Mouse (Mus musculus): ENCODE results near the gene Lsamp. TPM values are rescaled to one million over a fixed set of nuclear protein-coding genes. Genes with fewer than 3 reads are reported as not detected.

Gene Lsamp
- total and polyA plus RNA-seq, 2 experiments = 0.07 to 0.37 TPM

DNA sequence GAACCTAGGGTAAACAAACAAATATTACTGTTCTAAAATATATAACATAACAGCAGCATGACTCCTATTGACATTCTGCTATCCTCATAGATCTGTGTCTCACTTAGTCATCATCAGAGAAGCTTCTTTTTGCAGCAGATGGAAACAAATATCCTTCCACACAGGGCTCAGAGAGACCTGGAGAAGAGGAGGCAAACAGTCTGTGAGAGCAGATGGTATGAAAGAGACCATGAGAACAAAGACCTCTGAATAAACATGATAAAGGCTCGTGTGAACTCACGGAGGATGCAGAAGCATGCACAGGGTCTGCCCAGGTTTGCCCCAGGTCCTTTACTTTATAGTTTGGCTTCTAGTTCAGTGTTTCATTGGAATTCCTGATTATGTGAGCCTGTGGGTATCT lies 24.6 kb downstream of the Lsamp start:
- no peak overlapping the region for H3K4me3 ChIP-seq (ENCODE audit: insufficient read depth, low read depth, low read length)
- H3K36me3 ChIP-seq (ENCODE audit: control insufficient read depth, insufficient read depth, low read length) = no peaks in the 10 kb centered on the region
- H3K79me2 ChIP-seq (ENCODE audit: control insufficient read depth, insufficient read depth, low read length) = no peaks in the 10 kb centered on the region
- DNase-seq (ENCODE audit: extremely low read depth, low read depth, low spot score) = no peak
- H3K4me1 ChIP-seq (ENCODE audit: control insufficient read depth, insufficient read depth, low read length) = no peaks in the 10 kb centered on the region
- no peak overlapping the region for H3K9ac ChIP-seq (ENCODE audit: low read depth, low read length)
- TF ChIP-seq CTCF (IDR thresholded peaks at IDR 0.05; ENCODE audit: low read depth, low read length) = no peak
- TF ChIP-seq POLR2A (IDR thresholded peaks at IDR 0.05; ENCODE audit: extremely low read depth, insufficient read depth, low read length) = no peak
- H3K27me3 ChIP-seq (ENCODE audit: control insufficient read depth, insufficient read depth, low read length) = no peaks in the 10 kb centered on the region
- no peak overlapping the region for H3K27ac ChIP-seq (replicated peaks; ENCODE audit: insufficient read depth, low read depth, low read length)
- 51% methylated on average over 2 of the region's 2 CpGs for WGBS

DNA sequence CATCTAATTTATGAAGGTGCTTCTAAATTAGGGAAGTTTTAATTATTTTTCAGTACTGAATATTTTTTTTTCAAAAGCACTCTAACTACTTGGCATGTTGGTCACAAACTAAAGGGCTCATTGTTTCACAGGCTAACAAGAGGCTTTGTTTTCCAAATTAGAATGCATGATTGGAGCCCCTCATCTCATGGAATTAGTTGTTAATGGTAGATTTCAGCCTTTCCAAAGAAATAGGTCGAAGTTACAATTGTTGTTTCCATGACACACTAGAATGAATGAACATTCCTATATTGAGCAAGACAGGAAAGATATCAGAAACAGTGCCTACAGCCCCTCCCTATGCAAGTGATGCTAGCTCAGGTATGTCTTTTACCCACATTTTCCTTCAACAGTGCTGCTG lies 26.9 kb downstream of the Lsamp start:
- Histone ChIP-seq H3K9ac (ENCODE audit: low read depth, low read length) (no peak overlapping the region), H3K27me3 (ENCODE audit: control insufficient read depth, insufficient read depth, low read length) (no peaks in the 10 kb centered on the region), H3K36me3 (ENCODE audit: control insufficient read depth, insufficient read depth, low read length) (no peaks in the 10 kb centered on the region), H3K79me2 (ENCODE audit: control insufficient read depth, insufficient read depth, low read length) (no peaks in the 10 kb centered on the region), H3K27ac (replicated peaks; ENCODE audit: insufficient read depth, low read depth, low read length) (no peak overlapping the region), H3K4me3 (ENCODE audit: insufficient read depth, low read depth, low read length) (no peak overlapping the region), H3K4me1 (ENCODE audit: control insufficient read depth, insufficient read depth, low read length) (no peaks in the 10 kb centered on the region)
- WGBS = 48% methylated on average over 1 of the region's 1 CpGs
- DNase-seq (ENCODE audit: extremely low read depth, low read depth, low spot score) = no peak
- TF ChIP-seq CTCF (IDR thresholded peaks at IDR 0.05; ENCODE audit: low read depth, low read length) = no peak
- TF ChIP-seq POLR2A (IDR thresholded peaks at IDR 0.05; ENCODE audit: extremely low read depth, insufficient read depth, low read length) = no peak

GRCm38 (mm10) chr16:40022611-40023010 lies 38.5 kb downstream of the Lsamp start:
- H3K4me1 ChIP-seq (ENCODE audit: control insufficient read depth, insufficient read depth, low read length) = no peaks in the 10 kb centered on the region
- TF ChIP-seq POLR2A (IDR thresholded peaks at IDR 0.05; ENCODE audit: extremely low read depth, insufficient read depth, low read length) (no peak), CTCF (IDR thresholded peaks at IDR 0.05; ENCODE audit: low read depth, low read length) (no peak)
- H3K27ac ChIP-seq (replicated peaks; ENCODE audit: insufficient read depth, low read depth, low read length) = no peak overlapping the region
- H3K36me3 ChIP-seq (ENCODE audit: control insufficient read depth, insufficient read depth, low read length) = no peaks in the 10 kb centered on the region
- no peak overlapping the region for H3K9ac ChIP-seq (ENCODE audit: low read depth, low read length)
- H3K27me3 ChIP-seq (ENCODE audit: control insufficient read depth, insufficient read depth, low read length) = no peaks in the 10 kb centered on the region
- H3K4me3 ChIP-seq (ENCODE audit: insufficient read depth, low read depth, low read length) = no peak overlapping the region
- DNase-seq (ENCODE audit: extremely low read depth, low read depth, low spot score) = no peak
- no peaks in the 10 kb centered on the region for H3K79me2 ChIP-seq (ENCODE audit: control insufficient read depth, insufficient read depth, low read length)
- 72% methylated on average over 3 of the region's 3 CpGs for WGBS

GRCm38 (mm10) chr16:40036719-40037118 lies 52.6 kb downstream of the Lsamp start:
- Histone ChIP-seq H3K4me3 (ENCODE audit: insufficient read depth, low read depth, low read length) (no peak overlapping the region), H3K79me2 (ENCODE audit: control insufficient read depth, insufficient read depth, low read length) (no peaks in the 10 kb centered on the region), H3K27me3 (ENCODE audit: control insufficient read depth, insufficient read depth, low read length) (no peaks in the 10 kb centered on the region), H3K9ac (ENCODE audit: low read depth, low read length) (no peak overlapping the region), H3K4me1 (ENCODE audit: control insufficient read depth, insufficient read depth, low read length) (no peaks in the 10 kb centered on the region), H3K27ac (replicated peaks; ENCODE audit: insufficient read depth, low read depth, low read length) (no peak overlapping the region), H3K36me3 (ENCODE audit: control insufficient read depth, insufficient read depth, low read length) (no peaks in the 10 kb centered on the region)
- TF ChIP-seq CTCF (IDR thresholded peaks at IDR 0.05; ENCODE audit: low read depth, low read length) = no peak
- DNase-seq (ENCODE audit: extremely low read depth, low read depth, low spot score) = no peak
- WGBS = 81% methylated on average over 1 of the region's 1 CpGs

DNA sequence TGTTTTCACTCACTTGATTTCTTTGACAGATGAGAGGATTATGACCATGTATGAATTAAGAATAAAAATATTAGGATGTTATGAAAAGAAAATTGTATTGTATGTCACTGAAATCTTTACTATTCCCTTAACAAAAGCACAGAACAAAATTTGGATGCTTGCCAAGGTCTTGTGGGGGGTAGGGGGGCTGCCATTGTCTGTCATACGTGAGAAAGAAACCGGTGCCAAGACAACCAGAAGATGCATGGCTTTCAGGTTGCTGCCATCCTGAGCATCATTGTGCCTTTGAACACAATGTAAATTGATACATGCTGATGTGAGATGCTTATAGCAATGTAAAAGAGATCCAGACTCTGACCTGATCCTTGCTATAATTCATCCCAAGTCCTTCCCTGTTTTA lies 75.4 kb downstream of the Lsamp start:
- no peak for TF ChIP-seq POLR2A (IDR thresholded peaks at IDR 0.05; ENCODE audit: extremely low read depth, insufficient read depth, low read length)
- no peak for TF ChIP-seq CTCF (IDR thresholded peaks at IDR 0.05; ENCODE audit: low read depth, low read length)
- H3K27me3 ChIP-seq (ENCODE audit: control insufficient read depth, insufficient read depth, low read length) = no peaks in the 10 kb centered on the region
- 69% methylated on average over 2 of the region's 2 CpGs for WGBS

GRCm38 (mm10) chr16:40059968-40060367 lies 75.8 kb downstream of the Lsamp start:
- Histone ChIP-seq H3K27ac (replicated peaks; ENCODE audit: insufficient read depth, low read depth, low read length) (no peak overlapping the region), H3K36me3 (ENCODE audit: control insufficient read depth, insufficient read depth, low read length) (no peaks in the 10 kb centered on the region), H3K27me3 (ENCODE audit: control insufficient read depth, insufficient read depth, low read length) (no peaks in the 10 kb centered on the region), H3K4me1 (ENCODE audit: control insufficient read depth, insufficient read depth, low read length) (no peaks in the 10 kb centered on the region), H3K79me2 (ENCODE audit: control insufficient read depth, insufficient read depth, low read length) (no peaks in the 10 kb centered on the region), H3K4me3 (ENCODE audit: insufficient read depth, low read depth, low read length) (no peak overlapping the region), H3K9ac (ENCODE audit: low read depth, low read length) (no peak overlapping the region)
- WGBS = 53% methylated on average over 1 of the region's 1 CpGs
- no peak for DNase-seq (ENCODE audit: extremely low read depth, low read depth, low spot score)
- TF ChIP-seq CTCF (IDR thresholded peaks at IDR 0.05; ENCODE audit: low read depth, low read length) (no peak), POLR2A (IDR thresholded peaks at IDR 0.05; ENCODE audit: extremely low read depth, insufficient read depth, low read length) (no peak)

More for the DNA sequence above, 75.4 kb downstream of the Lsamp start:
- Histone ChIP-seq H3K9ac (ENCODE audit: low read depth, low read length) (no peak overlapping the region), H3K4me3 (ENCODE audit: insufficient read depth, low read depth, low read length) (no peak overlapping the region), H3K36me3 (ENCODE audit: control insufficient read depth, insufficient read depth, low read length) (no peaks in the 10 kb centered on the region), H3K27ac (replicated peaks; ENCODE audit: insufficient read depth, low read depth, low read length) (no peak overlapping the region), H3K4me1 (ENCODE audit: control insufficient read depth, insufficient read depth, low read length) (no peaks in the 10 kb centered on the region), H3K79me2 (ENCODE audit: control insufficient read depth, insufficient read depth, low read length) (no peaks in the 10 kb centered on the region)
- DNase-seq (ENCODE audit: extremely low read depth, low read depth, low spot score) = no peak
